Mouse (Mus musculus) lung, postnatal 0 days (tissue): ENCODE results near the gene Ganc.

Experiments
- CTCF ChIP-seq: IDR thresholded peaks from 2 replicates; pipeline ENCODE4 v1.5.1; 2016; ENCODE audit warnings: antibody characterized with exemption, mild to moderate bottlenecking
- EP300 ChIP-seq: IDR thresholded peaks from 2 replicates; pipeline ENCODE4 v1.6.1; 2016; ENCODE audit warnings: antibody characterized with exemption, mild to moderate bottlenecking, control low read depth

GRCm38 (mm10) chr2:120390934-120391333, 12.8 kb upstream of the Ganc start:
- TF ChIP-seq CTCF (no peak), EP300 (no peak)
